Mouse (Mus musculus) spleen, adult 2 months (tissue): Measurements from ENCODE around the gene Gramd4.

Source experiments
- CTCF ChIP-seq: fragments of 200-500 bp; IDR thresholded peaks from 2 replicates; pipeline ENCODE4 v1.5.1; 2011; ENCODE audit warnings: mild to moderate bottlenecking, inconsistent platforms; ENCODE audit not compliant: insufficient read depth, insufficient read length, insufficient replicate concordance; ENCODE audit errors: extremely low read depth
- POLR2A ChIP-seq: fragments of 200-500 bp; IDR thresholded peaks from 2 replicates; pipeline ENCODE4 v1.6.1; 2011; ENCODE audit warnings: low read depth, low read length, inconsistent platforms

GRCm38 (mm10) chr15:86181941-86182439 is 124.5 kb downstream of the Gramd4 start:
- no peak for TF ChIP-seq CTCF
- no peak for TF ChIP-seq POLR2A
